Mouse (Mus musculus): ENCODE results near the gene Lgals1.

The Lgals1 gene

DNA sequence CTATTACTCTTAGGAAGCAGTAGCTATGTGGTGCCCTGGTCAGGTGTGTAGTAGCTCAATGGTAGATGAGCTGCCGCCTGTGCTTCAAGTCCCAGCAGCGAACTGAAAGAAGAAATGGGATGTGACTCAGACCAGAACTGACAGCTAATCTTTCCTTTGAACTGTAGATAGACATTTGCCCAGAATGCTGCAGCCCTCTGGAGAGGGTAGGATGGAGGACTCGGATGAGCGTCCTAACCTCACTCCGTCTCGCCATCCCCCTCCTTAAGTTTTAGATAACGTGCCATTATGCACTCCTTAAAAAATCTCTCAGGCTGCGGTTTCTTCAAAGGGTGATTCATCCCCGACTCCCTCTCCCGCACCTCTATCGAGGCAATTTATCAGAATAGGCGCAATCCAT is 6.6 kb upstream of the Lgals1 start:
- ChIA-PET CTCF (interaction anchor here in 3 of 4 experiments (0.7 to 1.8 kb wide), 4 partner anchors 9 to 54 kb away, joined by 3 to 6 read pairs (median 4); no protein-coding TSS in a partner anchor), POLR2A (interaction anchor here in 3 of 4 experiments (0.5 to 8.3 kb wide), 6 partner anchors 8 to 182 kb away, joined by 3 to 123 read pairs (median 6); partner anchors contain the start of gene Lgals1 (in 1 of the 3))

DNA sequence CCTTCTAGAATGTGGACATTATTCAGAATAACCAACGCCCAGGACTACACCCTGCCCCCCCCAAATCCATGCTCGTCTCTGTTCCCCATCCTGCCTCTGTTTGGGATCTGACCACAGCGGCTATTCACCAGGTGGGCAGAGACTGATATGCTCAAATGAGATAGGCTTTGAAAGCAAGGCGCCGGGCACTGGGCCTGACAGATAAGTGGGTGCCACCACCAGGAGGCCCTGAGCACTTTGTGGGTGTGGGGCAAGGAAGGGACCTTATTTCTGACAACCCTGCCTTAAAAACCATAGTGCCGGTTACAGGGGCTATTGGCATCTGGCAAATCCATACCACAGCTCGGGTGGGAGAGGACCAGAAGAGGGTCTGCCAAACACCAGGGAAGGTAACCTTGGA is 3.8 kb upstream of the Lgals1 start:
- CTCF ChIA-PET, result interaction anchor here in 2 of 4 experiments (1.1 to 1.5 kb wide), 6 partner anchors 9 to 204 kb away, joined by 3 to 8 read pairs (median 4); partner anchors contain the start of gene Pdxp (in 1 of the 2)
- POLR2A ChIA-PET, result interaction anchor here in 3 of 4 experiments (0.7 to 9.7 kb wide), 9 partner anchors 5 to 26 kb away, joined by 3 to 123 read pairs (median 4); partner anchors contain the start of gene Pdxp (in 3 of the 3)

DNA sequence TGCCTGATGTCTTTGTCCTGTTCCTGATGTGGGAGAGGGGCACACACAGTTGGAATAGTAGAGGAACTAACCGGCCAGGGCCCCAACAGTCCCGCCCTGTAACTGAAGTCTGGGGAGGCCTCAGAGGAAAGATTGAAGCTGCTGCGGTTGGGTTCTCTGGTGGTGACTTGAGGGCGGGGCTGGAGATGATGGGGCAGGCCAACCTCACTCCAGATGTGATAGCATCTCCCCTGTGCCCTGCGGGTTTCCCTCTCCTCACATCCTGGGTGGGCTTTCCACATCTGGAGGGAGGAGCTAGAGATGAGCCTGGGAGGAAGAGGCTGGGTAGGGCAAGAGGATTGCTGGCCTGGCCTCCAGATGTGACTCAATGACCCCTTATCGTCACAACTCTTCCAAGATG is 2.9 kb upstream of the Lgals1 start:
- POLR2A ChIA-PET, result interaction anchor here in 3 of 4 experiments (0.7 to 9.7 kb wide), 9 partner anchors 6 to 35 kb away, joined by 3 to 123 read pairs (median 4); partner anchors contain the start of genes Pdxp (in 3 of the 3) and Nol12 (in 2 of the 3)
- CTCF ChIA-PET, result interaction anchor here in 3 of 4 experiments (0.6 to 4.0 kb wide), 10 partner anchors 7 to 203 kb away, joined by 3 to 16 read pairs (median 4); partner anchors contain the start of genes Nol12 (in 1 of the 3) and Pdxp (in 1 of the 3)

DNA sequence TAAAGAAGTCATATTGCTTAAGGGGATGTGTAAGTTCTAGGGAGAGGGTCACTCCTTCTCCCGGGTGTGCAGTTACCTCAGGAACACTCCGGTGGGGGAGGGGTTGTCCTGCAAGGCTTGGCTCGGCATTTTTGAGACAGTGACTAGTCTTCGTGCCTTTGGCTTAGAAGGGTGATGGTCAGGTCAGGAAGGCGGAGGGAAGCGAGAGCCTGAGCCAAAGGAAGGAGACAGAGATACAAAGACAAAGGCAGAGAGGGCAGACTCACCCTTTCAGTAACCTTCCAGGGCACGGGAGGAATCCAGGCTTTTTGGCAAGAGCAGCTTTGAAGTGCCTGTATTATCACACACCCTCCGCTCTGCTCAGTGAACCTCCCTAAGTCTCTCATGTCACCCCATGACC is 1.4 kb upstream of the Lgals1 start:
- ChIA-PET POLR2A (interaction anchor here in 2 of 4 experiments (0.7 to 9.7 kb wide), 6 partner anchors 8 to 33 kb away, joined by 3 to 123 read pairs (median 4); partner anchors contain the start of genes Pdxp (in 2 of the 2) and Nol12 (in 1 of the 2)), CTCF (interaction anchor here in 3 of 4 experiments (0.9 to 4.0 kb wide), 6 partner anchors 9 to 114 kb away, joined by 3 to 29 read pairs (median 4); no protein-coding TSS in a partner anchor)

DNA sequence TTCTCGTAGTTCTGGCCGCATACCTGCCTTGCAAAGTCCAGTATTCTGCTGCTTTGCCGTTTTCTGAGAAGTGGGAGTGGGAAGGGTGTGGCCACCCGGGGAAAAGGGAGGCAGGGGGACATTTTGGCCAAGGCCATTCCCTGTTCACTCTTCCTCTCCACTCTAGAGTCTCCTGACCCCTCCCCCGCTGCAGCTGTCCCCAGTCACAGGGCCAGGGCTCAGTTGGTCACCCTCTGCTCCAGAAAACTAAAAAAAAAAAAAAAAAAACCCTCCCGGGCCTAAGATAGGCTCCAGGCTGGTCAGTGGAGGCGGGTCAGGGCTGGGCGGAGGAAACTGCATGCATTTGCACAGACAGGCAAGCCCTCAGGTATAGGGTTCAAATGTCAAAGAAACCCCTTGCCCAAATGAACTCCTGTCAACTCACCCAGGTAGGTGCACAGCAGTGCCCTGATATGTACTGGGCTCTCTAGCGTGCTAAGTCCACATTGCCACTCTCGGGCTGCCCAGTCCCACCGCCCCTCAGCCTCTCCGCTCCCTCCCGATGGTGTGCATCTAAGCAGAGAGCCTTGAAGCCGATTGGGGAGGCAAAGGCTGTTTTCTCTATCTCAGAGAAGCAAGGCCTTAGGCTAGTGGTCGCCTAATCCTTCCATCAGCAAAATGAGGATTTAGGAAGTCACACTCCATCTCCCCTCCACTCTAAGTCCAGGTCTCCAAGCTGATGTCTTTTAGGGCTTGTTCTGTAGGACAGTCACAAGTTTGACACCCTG is 679 bp downstream of the Lgals1 start:
- ChIA-PET POLR2A (interaction anchor here (0.6 to 9.7 kb wide), 25 partner anchors 8 to 496 kb away, joined by 3 to 123 read pairs (median 5); partner anchors contain the start of genes Pdxp (in 3 of the 4), Triobp (in 3 of the 4), Gga1 (in 1 of the 4) and Gm49510 (in 1 of the 4)), CTCF (interaction anchor here in 3 of 4 experiments (0.6 to 4.0 kb wide), 9 partner anchors 11 to 457 kb away, joined by 3 to 29 read pairs (median 8); no protein-coding TSS in a partner anchor)

DNA sequence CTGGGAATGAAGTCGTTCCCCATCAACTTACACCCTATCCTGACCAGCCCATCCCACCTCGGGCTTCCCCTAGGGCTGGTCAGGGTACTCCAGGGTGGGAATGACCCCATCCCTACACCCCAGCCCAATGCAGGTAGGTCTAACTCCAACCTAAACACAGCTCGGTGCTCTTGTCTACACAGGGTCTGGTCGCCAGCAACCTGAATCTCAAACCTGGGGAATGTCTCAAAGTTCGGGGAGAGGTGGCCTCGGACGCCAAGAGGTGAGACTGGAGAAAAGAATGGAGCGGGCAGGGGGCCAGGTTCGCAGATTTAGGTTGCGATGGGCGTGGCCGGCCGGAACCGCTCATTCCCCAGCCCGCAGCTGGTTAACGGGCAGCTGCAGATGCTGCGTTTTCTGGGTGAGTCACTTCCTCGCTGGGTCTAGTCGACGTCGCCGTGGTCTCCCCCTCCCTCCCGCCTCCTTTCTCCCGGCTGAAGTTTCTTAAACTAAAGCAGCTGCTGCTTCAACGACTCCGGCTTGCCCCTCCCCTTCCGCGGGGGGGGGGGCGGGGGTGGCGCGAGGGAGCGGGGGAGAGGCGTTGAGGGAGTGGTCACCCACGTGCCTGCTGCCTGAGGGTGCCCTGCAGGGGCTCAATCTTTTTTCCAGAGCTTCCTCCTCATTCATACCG is 1.4 kb downstream of the Lgals1 start:
- ChIA-PET CTCF (interaction anchor here in 3 of 4 experiments (0.6 to 4.0 kb wide), 17 partner anchors 8 to 588 kb away, joined by 3 to 29 read pairs (median 3); partner anchors contain the start of gene Gga1 (in 1 of the 3)), POLR2A (interaction anchor here (0.6 to 9.7 kb wide), 33 partner anchors 8 to 496 kb away, joined by 3 to 123 read pairs (median 4); partner anchors contain the start of genes Pdxp (in 3 of the 4), Triobp (in 3 of the 4), Gga1 (in 1 of the 4) and Gm49510 (in 1 of the 4))

DNA sequence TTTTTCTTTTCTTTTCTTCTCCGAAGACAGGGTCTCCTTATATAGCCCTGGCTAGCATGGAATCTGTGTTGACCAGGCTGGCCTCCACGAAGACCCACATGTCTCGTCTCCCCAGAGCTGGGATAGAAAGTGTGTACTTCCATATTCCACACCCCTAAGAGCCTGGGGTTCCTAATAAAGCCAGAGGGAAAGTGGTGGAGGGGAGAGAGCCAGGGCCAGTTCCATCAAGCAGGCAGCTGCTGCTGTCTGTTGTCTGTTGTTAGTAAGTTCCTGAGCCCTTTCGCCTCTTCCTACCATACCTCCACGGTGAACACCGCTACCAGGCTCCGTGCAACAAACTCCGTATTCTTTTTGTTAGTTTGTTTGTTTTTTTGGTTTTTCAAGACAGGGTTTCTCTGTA is 2.0 kb downstream of the Lgals1 start:
- CTCF ChIA-PET, result interaction anchor here in 3 of 4 experiments (0.6 to 3.6 kb wide), 12 partner anchors 9 to 588 kb away, joined by 3 to 29 read pairs (median 3); partner anchors contain the start of gene Gga1 (in 1 of the 3)

DNA sequence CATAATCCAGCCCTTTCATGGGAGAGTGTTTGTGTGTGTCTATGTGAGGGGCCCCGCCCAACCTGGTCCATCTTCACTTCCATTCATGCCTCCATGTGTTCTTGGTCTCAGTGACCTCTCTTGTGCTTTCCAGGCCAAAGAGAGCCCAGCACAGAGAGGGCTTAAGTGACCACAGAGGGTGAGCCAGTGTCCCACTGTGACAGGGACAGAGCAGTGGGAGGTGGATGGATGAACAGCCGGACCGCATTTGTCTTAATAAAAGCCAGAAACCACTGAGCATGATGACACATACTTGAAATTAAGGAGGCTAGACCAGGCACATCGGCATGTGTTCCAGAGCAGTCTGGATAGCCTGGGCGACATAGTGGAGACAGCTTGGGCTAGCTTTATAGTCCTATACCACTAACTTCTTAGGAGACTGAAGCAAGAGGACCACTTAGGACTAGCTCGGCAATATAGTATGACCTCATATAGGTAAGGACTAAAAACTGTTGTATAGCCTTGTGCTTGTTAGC is 3.7 kb downstream of the Lgals1 start:
- ChIA-PET CTCF (interaction anchor here in 2 of 4 experiments (1.6 to 4.5 kb wide), 4 partner anchors 13 to 15 kb away, joined by 4 to 71 read pairs (median 28); partner anchors contain the start of gene Pdxp (in 2 of the 2)), POLR2A (interaction anchor here in 3 of 4 experiments (0.7 to 9.7 kb wide), 10 partner anchors 8 to 217 kb away, joined by 3 to 123 read pairs (median 4); partner anchors contain the start of gene Pdxp (in 3 of the 3))

More for the DNA sequence above, 2.0 kb downstream of the Lgals1 start:
- POLR2A ChIA-PET, result interaction anchor here (0.6 to 9.7 kb wide), 27 partner anchors 9 to 1041 kb away, joined by 3 to 123 read pairs (median 4); partner anchors contain the start of genes Pdxp (in 3 of the 4), Triobp (in 2 of the 4), Gga1 (in 1 of the 4) and Gm49510 (in 1 of the 4)

DNA sequence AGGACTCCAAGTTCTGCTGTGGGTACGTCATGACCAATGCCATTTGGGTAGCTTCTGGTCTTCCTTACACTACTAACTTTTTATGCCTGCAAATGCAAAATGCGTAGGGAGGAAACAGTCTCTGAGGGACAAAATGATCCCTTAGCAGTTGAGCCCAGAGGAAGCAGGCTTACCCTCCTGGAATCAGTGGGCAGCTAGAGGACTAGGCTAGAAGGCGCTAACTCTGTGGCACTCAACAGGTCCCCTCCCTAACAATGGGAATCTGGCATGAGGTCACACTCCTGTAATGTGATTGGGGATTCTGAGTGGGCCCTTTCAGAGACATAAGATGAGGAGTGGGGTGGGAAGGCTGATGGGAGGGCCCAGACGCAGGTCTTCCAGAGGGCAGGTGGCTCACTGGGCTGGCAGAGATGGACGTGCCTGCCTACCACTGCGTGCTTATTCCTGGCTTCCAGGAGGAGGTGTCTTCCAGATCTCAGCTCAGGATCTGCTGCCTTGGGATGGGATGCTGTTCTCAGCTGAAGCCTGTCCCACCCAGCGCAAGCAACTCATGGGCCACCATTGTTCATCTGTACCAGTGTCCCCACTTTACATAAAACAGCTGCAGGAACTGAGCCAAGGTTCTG is 4.4 kb downstream of the Lgals1 start:
- CTCF ChIA-PET, result interaction anchor here (0.5 to 4.5 kb wide), 28 partner anchors 9 to 343 kb away, joined by 3 to 71 read pairs (median 4); partner anchors contain the start of genes Pdxp (in 2 of the 4) and Triobp (in 2 of the 4)
- POLR2A ChIA-PET, result interaction anchor here (0.7 to 9.7 kb wide), 18 partner anchors 9 to 218 kb away, joined by 3 to 123 read pairs (median 4); partner anchors contain the start of genes Pdxp (in 3 of the 4), Triobp (in 2 of the 4) and Gga1 (in 1 of the 4)

DNA sequence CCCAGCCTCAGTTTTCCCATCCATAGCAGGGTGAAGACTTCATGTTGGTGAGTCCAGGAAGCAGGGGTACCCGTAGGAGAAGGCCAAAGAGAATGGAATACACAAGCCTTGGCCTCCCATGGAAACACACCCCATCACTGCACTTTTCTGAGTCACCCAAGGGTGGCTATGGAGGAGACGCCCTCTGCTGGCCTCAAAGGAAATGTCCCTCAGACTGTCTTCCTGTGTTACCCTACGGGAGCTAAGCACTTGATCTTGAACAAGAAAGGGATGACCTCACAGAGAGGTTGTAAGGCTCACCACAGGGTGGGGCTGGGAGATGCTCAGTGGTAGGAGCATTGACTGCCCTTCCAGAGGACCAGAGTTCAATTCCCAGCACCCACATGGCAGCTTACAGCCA is 5.1 kb downstream of the Lgals1 start:
- ChIA-PET CTCF (interaction anchor here (0.5 to 4.5 kb wide), 44 partner anchors 9 to 1980 kb away, joined by 3 to 71 read pairs (median 4); partner anchors contain the start of genes Pdxp (in 3 of the 4) and Triobp (in 2 of the 4)), POLR2A (interaction anchor here (0.6 to 9.7 kb wide), 17 partner anchors 10 to 100 kb away, joined by 3 to 123 read pairs (median 4); partner anchors contain the start of genes Pdxp (in 2 of the 4), Triobp (in 2 of the 4) and Gga1 (in 1 of the 4))

DNA sequence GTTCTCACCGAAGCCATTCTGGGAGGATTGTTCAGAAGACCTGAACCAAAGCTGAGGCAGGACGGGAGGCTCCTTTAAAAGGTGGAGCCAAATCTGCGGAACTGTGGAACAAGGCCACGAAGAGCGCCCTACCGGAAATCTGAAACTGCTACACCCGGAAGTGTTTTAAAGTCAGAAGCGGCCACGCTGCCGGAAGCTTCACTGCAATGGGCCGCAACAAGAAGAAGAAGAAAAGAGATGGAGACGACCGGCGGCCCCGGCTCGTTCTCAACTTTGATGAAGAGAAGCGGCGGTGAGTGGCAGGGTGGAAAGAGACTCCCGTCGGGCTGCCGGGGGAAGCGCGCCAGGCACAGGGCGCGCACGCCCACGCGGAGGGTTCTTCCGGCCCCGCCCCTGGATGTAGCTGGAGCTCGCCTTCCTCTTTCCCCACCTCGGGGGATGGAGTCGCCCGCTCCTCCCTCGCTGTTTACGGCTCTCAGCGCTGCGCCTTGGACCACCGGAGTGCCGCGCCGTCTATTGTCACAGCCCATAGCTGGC is 8.3 kb downstream of the Lgals1 start, which contains the start of gene Nol12:
Gene Nol12, plus strand, starts transcription at position 150 of the 537 bp plus-strand sequence.
- ChIA-PET CTCF (interaction anchor here (0.6 to 1.7 kb wide), 18 partner anchors 8 to 311 kb away, joined by 3 to 10 read pairs (median 5); partner anchors contain the start of genes Pdxp (in 1 of the 4) and Triobp (in 1 of the 4)), POLR2A (interaction anchor here (0.5 to 5.6 kb wide), 56 partner anchors 8 to 1597 kb away, joined by 3 to 36 read pairs (median 4); partner anchors contain the start of genes Pdxp (in 4 of the 4), Triobp (in 4 of the 4), Ankrd54 (in 1 of the 4) and Gga1 (in 1 of the 4))

DNA sequence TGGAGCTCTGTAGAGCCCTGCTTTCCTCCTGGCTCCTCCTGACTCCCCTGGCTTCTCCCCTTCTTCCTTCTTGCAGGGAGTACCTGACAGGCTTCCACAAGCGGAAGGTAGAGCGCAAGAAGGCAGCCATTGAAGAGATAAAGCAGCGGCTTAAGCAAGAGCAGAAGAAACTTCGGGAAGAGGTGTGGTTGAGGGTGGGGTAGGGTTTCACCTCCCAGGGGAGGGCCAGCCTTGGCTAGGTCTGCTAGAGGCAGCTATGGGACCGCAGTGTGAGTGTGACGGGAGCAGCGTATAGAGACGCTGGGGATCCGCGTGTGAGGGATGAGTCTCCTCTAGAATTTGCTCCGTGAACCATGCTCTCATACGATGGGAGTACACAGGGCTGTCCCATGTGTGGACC is 9.9 kb downstream of the Lgals1 start:
- CTCF ChIA-PET, result interaction anchor here in 2 of 4 experiments (1.6 to 2.2 kb wide), 2 partner anchors 12 to 21 kb away, joined by 3 to 8 read pairs; no protein-coding TSS in a partner anchor

DNA sequence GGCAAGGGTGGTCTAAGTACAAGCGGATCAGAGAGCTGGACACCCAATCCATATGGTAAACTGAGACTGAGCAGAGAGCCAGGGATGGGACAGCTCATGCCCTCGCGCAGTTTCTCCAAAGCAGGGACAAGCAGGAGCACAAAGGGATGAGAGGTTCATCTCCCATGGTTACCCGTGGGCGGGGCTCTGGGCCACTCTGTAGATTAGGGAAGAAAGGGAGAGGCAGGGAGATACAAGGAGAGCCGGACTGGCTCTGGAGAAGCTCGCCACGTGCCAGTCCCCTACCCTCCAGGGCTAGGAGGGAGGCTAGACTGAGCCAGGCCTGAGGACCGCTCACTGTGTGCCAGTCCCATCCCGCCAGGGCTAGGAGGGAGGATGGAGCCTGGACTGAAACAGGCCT is 10.8 kb downstream of the Lgals1 start:
- POLR2A ChIA-PET, result interaction anchor here (0.6 to 5.6 kb wide), 7 partner anchors 9 to 22 kb away, joined by 3 to 36 read pairs (median 4); partner anchors contain the start of genes Pdxp (in 1 of the 4) and Triobp (in 1 of the 4)
- CTCF ChIA-PET, result interaction anchor here in 3 of 4 experiments (0.6 to 2.2 kb wide), 3 partner anchors 11 to 968 kb away, joined by 3 to 8 read pairs (median 5); no protein-coding TSS in a partner anchor

More for the DNA sequence above, 9.9 kb downstream of the Lgals1 start:
- POLR2A ChIA-PET, result interaction anchor here in 2 of 4 experiments (0.7 to 5.6 kb wide), 7 partner anchors 8 to 207 kb away, joined by 3 to 36 read pairs (median 4); partner anchors contain the start of genes Pdxp (in 1 of the 2) and Triobp (in 1 of the 2)

DNA sequence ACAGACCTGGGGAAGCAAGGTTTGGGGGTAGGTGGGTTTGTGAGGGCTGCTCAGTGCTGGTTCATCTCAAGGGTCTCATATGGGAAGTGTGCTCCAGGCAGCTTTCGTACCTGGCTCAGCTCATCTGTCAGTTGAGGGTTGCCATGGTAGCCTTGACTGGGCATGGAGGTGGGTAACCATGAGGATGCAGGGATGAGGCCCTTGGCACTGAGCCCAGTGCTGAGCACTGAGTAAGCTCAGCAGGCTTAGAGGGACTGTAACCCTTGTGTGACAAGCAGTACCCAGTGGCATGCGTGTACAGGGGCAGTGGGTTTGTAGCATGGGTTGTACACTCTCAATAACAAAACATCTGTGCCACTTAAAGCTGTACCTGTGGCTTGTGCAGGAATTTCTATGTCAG is 11.4 kb downstream of the Lgals1 start:
- POLR2A ChIA-PET, result interaction anchor here in 3 of 4 experiments (0.9 to 5.6 kb wide), 6 partner anchors 10 to 64 kb away, joined by 3 to 36 read pairs (median 4); partner anchors contain the start of genes Pdxp (in 1 of the 3) and Triobp (in 1 of the 3)
- CTCF ChIA-PET, result interaction anchor here in 3 of 4 experiments (0.6 to 2.2 kb wide), 3 partner anchors 10 to 356 kb away, joined by 3 to 8 read pairs (median 3); no protein-coding TSS in a partner anchor

DNA sequence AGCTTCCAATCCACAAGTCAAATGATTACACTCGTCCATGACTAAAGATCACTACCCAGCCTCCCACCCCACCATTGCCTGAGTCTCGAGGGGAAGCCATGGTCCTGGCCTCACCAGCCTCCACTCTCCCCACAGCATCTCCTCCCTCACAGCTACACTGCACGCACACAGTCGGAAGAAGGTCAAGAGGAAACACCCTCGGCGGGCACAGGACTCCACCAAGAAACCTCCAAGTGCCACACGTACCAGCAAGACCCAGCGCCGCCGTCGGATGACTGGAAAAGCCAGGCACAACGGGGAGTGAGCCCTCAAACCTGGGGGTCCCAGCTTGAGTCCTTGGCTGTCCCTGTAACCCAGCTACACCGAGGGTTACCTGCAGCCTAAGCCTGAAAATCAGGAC is 13.8 kb downstream of the Lgals1 start:
- POLR2A ChIA-PET, result interaction anchor here in 1 of 4 experiments (0.8 to 3.3 kb wide), 2 partner anchors 12 to 25 kb away, joined by 3 to 34 read pairs; partner anchors contain the start of gene Pdxp
- CTCF ChIA-PET, result interaction anchor here in 3 of 4 experiments (1.1 to 3.2 kb wide), 7 partner anchors 9 to 26 kb away, joined by 3 to 56 read pairs (median 4); partner anchors contain the start of gene Pdxp (in 1 of the 3)

Data from embryonic stem cell, embryonic (primary cell).